Mouse (Mus musculus): ENCODE measurements around the gene Gm3417.
"Not testable (repeated sequence)": the region's sequence is repeated elsewhere in the genome, so short reads cannot be mapped to it uniquely, and the experiment has no call there.

The Gm3417 gene

DNA sequence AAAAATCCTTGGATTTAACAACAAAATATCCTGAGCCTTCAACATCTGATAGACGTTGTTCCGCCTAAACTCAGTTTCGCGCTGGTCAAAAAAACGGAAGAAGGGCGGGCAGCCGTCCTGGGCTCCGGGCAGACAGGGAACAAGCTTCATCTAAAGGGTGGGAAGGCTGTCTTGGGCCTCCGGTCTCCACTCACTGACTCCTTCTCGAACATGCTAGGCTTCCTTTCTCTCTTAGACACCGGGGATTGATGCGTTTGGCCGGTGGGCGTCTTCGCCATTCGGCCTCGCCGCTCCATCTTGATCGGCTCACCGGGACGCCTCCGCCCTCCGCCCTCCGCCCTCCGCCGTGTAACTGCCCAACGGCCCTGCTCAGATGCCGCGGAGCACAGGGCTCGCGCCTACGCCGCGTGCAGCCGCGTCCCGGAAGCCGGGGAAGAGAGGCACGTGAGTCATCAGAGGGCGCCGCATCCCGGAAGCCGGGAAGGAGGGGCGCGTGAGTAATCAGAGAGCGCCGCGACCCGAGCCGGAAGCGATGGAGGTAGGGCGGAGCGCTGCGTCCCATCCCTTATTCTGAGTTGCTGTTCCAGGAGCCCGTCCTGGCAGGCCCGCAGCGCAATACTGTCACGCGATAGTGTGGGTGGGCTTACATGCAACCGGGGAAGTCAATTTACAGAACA lies at the start of gene Gm3417, which contains the start of gene 9030025P20Rik:
Gene Gm3417, minus strand, starts transcription at position 429 of the 677 bp plus-strand sequence.
Gene 9030025P20Rik, plus strand, starts transcription at position 107 of the 677 bp plus-strand sequence.
- not testable (repeated sequence) for DNase-seq

DNA sequence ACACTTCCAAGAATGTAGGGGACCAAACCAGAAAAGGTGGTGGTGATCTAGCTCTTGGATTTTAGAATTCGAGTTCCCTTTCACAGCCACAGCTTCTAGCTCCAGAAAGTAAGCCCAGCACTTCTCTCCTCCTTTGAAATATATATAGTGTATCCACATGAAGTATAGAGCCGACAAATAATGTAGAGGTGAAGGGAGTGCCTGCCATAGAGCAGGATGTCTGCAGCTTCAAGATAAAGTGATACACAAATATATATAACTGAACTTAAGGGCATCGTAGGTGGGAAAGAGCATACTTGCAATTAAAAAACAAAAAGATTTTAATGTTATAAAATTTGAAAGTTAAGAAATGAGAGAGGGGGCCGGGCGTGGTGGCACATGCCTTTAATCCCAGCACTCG lies 46.9 kb upstream of the Gm3417 start:
- not testable (repeated sequence) for DNase-seq

DNA sequence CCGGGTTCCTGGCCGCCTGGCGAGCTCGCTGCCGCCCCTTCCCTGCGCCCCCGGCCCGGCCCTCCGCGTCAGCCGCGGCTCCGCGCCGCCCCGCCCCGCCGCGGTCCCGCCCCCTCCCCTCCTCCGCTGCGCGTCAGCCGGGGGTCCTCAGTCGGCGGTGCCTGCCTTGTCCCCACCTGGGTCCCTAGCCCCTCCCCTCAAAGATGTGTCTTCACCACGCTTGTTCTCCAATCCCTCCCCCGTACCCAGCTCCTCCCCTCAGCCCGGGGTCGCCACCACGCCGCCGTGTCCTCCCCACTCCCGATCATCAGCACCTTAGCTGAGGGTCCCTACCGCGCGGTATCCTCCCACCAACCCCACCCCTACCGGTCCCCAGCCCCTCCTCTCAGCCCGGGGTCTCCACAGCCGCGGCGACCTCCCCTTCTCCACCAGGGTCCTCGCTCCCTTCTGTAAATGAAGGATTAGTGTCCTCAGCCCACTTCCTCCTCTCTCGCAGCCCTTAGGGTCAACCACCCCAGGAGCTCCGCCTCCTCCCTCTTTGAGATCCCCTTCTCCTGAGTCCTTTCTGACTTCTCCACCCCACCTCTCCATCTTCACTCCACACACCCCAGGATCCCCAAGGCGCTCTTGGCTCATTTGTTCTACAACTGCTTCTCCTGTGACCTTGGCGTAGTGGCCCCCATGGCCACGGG lies 46.1 kb upstream of the Gm3417 start:
- DNase-seq = not testable (repeated sequence)

DNA sequence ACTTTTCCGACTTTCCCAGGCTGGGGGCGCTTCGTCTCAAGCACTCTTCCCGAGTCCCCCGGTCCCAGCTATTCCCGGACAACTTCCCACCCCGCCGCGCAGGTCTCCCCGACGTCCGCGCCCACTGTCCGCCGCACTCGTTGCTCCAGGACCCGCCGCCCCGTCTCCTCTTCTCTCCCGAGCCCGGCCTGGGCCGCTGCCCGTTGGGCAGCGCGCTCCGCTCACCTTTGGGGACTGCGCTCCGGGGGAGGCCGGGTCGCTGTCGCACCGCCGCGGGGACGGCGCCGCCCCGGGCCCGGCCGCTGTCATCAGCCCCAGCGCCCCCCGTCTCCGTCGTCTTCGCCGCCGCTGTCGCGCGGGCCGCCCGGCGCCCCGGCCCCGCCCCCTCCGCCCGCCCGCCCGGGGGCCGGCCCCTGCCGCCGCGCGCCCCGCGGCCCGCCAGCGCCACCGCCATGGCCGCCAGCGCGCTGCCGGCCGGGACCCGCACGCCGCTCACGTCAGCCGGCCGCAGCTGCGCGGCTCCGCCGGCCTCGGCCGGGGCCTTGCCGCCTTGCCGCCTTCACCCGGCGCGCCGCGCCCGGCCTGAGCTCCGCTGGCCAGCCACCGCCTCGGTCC lies 45.4 kb upstream of the Gm3417 start:
- not testable (repeated sequence) for DNase-seq

DNA sequence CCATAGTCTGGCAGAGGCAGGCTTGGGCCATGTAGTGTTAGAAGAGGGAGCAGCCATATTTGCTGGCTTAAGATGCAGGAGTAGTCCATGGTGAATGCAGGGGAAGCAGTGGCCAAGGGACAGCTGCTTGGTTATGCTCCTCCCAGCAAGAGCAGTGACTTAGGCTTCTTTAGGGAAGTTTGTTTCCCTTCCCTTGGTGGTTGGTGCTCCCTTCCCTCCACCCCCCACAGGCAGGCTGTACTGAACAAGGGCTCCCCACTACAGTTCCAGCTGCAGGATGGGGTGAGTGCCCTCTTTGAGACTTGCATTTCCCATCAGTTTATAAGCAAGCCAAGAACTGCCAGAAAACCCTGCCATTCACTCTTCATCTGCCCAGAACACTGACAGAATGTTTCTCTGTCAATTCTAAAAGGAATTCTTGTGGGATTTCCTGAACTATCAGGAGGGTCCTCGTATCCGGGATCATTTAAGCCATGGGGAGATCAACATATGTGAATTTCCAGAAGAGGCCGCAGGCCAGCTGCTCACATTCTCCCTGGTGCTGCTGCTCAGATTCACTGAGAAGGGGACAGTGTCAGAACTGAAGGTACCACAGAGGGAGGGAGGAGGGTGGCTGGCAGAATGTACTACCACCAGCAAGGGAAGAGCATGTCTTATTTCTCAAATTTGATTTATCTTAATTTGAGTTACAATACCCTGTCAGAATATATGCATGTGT lies 43.1 kb upstream of the Gm3417 start:
- not testable (repeated sequence) for DNase-seq

DNA sequence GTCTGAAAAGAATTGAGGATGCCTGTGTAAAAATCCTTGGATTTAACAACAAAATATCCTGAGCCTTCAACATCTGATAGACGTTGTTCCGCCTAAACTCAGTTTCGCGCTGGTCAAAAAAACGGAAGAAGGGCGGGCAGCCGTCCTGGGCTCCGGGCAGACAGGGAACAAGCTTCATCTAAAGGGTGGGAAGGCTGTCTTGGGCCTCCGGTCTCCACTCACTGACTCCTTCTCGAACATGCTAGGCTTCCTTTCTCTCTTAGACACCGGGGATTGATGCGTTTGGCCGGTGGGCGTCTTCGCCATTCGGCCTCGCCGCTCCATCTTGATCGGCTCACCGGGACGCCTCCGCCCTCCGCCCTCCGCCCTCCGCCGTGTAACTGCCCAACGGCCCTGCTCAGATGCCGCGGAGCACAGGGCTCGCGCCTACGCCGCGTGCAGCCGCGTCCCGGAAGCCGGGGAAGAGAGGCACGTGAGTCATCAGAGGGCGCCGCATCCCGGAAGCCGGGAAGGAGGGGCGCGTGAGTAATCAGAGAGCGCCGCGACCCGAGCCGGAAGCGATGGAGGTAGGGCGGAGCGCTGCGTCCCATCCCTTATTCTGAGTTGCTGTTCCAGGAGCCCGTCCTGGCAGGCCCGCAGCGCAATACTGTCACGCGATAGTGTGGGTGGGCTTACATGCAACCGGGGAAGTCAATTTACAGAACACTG lies 31.3 kb upstream of the Gm3417 start, which contains the start of gene Gm3435:
Gene Gm3435, plus strand, starts transcription at position 471 of the 708 bp plus-strand sequence.
- not testable (repeated sequence) for DNase-seq

DNA sequence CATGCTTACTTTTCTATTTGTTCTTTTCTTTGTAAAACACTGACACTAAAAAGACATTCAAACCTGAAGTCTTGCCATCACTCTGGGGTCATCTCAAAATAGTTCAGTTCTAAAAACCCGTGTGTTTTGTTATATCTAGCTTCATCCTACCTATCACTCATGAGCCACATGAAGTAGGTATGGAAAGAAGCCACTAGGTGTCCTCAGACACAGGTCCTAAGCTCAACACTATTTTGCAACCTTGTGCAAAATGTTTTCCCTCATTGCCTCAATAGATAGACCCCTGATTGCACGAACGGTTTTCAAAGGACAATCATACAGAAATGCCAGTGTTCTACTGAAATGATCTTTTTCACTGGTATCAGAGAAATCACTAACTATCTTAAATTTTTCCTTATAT lies 30.5 kb upstream of the Gm3417 start:
- not testable (repeated sequence) for DNase-seq

DNA sequence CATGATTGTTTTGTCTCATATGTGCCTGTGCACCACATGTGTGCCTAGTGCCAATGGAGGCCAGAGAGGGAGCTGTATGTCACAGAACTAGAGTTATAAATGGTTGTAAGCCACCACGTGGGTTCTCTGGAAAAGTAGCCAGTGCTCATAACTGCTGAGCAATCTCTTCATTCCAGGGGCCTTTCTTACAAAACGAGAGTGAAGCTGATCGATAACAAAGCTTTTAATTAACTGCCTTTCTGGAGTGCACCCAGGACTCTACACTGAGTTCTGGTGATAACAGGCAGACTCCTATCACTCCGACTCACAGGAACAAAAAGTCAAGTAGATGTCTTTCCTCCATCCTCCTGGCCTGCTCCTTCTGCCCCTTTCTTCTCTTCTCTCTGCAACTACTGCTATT lies 21.5 kb upstream of the Gm3417 start:
- not testable (repeated sequence) for DNase-seq

DNA sequence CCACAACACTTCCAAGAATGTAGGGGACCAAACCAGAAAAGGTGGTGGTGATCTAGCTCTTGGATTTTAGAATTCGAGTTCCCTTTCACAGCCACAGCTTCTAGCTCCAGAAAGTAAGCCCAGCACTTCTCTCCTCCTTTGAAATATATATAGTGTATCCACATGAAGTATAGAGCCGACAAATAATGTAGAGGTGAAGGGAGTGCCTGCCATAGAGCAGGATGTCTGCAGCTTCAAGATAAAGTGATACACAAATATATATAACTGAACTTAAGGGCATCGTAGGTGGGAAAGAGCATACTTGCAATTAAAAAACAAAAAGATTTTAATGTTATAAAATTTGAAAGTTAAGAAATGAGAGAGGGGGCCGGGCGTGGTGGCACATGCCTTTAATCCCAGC lies 15.6 kb upstream of the Gm3417 start:
- DNase-seq = not testable (repeated sequence)

DNA sequence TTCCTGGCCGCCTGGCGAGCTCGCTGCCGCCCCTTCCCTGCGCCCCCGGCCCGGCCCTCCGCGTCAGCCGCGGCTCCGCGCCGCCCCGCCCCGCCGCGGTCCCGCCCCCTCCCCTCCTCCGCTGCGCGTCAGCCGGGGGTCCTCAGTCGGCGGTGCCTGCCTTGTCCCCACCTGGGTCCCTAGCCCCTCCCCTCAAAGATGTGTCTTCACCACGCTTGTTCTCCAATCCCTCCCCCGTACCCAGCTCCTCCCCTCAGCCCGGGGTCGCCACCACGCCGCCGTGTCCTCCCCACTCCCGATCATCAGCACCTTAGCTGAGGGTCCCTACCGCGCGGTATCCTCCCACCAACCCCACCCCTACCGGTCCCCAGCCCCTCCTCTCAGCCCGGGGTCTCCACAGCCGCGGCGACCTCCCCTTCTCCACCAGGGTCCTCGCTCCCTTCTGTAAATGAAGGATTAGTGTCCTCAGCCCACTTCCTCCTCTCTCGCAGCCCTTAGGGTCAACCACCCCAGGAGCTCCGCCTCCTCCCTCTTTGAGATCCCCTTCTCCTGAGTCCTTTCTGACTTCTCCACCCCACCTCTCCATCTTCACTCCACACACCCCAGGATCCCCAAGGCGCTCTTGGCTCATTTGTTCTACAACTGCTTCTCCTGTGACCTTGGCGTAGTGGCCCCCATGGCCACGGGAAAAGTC lies 14.7 kb upstream of the Gm3417 start:
- not testable (repeated sequence) for DNase-seq

DNA sequence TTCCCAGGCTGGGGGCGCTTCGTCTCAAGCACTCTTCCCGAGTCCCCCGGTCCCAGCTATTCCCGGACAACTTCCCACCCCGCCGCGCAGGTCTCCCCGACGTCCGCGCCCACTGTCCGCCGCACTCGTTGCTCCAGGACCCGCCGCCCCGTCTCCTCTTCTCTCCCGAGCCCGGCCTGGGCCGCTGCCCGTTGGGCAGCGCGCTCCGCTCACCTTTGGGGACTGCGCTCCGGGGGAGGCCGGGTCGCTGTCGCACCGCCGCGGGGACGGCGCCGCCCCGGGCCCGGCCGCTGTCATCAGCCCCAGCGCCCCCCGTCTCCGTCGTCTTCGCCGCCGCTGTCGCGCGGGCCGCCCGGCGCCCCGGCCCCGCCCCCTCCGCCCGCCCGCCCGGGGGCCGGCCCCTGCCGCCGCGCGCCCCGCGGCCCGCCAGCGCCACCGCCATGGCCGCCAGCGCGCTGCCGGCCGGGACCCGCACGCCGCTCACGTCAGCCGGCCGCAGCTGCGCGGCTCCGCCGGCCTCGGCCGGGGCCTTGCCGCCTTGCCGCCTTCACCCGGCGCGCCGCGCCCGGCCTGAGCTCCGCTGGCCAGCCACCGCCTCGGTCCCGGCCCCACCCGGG lies 14.0 kb upstream of the Gm3417 start:
- DNase-seq = not testable (repeated sequence)

DNA sequence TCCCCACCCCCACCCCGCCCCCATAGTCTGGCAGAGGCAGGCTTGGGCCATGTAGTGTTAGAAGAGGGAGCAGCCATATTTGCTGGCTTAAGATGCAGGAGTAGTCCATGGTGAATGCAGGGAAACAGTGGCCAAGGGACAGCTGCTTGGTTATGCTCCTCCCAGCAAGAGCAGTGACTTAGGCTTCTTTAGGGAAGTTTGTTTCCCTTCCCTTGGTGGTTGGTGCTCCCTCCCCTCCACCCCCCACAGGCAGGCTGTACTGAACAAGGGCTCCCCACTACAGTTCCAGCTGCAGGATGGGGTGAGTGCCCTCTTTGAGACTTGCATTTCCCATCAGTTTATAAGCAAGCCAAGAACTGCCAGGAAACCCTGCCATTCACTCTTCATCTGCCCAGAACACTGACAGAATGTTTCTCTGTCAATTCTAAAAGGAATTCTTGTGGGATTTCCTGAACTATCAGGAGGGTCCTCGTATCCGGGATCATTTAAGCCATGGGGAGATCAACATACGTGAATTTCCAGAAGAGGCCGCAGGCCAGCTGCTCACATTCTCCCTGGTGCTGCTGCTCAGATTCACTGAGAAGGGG lies 11.6 kb upstream of the Gm3417 start:
- not testable (repeated sequence) for DNase-seq

DNA sequence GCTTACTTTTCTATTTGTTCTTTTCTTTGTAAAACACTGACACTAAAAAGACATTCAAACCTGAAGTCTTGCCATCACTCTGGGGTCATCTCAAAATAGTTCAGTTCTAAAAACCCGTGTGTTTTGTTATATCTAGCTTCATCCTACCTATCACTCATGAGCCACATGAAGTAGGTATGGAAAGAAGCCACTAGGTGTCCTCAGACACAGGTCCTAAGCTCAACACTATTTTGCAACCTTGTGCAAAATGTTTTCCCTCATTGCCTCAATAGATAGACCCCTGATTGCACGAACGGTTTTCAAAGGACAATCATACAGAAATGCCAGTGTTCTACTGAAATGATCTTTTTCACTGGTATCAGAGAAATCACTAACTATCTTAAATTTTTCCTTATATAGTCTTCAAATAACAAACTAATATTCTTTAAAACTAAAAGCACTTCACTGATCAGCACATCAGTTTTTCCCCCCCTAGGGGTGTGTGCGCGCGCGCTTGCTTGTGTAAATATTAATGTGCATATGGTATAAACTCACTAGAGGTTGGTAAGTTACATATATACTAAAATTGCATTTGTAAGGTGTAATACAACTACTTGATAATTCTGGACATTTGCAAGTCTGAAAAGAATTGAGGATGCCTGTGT lies 750 bp downstream of the Gm3417 start:
- not testable (repeated sequence) for DNase-seq

DNA sequence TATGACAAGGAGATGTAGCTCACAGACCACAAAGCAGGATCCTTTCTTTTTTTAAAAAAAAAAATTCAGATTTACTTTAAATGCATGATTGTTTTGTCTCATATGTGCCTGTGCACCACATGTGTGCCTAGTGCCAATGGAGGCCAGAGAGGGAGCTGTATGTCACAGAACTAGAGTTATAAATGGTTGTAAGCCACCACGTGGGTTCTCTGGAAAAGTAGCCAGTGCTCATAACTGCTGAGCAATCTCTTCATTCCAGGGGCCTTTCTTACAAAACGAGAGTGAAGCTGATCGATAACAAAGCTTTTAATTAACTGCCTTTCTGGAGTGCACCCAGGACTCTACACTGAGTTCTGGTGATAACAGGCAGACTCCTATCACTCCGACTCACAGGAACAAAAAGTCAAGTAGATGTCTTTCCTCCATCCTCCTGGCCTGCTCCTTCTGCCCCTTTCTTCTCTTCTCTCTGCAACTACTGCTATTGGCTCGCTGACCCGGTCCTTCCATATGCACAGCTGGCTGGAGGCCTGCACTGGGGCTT lies 10.1 kb downstream of the Gm3417 start:
- DNase-seq = not testable (repeated sequence)

DNA sequence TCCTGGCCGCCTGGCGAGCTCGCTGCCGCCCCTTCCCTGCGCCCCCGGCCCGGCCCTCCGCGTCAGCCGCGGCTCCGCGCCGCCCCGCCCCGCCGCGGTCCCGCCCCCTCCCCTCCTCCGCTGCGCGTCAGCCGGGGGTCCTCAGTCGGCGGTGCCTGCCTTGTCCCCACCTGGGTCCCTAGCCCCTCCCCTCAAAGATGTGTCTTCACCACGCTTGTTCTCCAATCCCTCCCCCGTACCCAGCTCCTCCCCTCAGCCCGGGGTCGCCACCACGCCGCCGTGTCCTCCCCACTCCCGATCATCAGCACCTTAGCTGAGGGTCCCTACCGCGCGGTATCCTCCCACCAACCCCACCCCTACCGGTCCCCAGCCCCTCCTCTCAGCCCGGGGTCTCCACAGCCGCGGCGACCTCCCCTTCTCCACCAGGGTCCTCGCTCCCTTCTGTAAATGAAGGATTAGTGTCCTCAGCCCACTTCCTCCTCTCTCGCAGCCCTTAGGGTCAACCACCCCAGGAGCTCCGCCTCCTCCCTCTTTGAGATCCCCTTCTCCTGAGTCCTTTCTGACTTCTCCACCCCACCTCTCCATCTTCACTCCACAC lies 16.9 kb downstream of the Gm3417 start:
- not testable (repeated sequence) for DNase-seq

DNA sequence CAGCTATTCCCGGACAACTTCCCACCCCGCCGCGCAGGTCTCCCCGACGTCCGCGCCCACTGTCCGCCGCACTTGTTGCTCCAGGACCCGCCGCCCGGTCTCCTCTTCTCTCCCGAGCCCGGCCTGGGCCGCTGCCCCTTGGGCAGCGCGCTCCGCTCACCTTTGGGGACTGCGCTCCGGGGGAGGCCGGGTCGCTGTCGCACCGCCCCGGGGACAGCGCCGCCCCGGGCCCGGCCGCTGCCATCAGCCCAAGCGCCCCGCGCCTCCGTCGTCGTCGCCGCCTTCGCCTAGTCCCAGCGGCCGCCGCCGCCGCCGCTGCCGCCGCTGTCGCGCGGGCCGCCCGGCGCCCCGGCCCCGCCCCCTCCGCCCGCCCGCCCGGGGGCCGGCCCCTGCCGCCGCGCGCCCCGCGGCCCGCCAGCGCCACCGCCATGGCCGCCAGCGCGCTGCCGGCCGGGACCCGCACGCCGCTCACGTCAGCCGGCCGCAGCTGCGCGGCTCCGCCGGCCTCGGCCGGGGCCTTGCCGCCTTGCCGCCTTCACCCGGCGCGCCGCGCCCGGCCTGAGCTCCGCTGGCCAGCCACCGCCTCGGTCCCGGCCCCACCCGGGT lies 17.5 kb downstream of the Gm3417 start, which contains the start of gene Phf10:
Gene Phf10, minus strand, starts transcription at position 323 of the 606 bp plus-strand sequence.
- peak; percentile 38 for DNase-seq

DNA sequence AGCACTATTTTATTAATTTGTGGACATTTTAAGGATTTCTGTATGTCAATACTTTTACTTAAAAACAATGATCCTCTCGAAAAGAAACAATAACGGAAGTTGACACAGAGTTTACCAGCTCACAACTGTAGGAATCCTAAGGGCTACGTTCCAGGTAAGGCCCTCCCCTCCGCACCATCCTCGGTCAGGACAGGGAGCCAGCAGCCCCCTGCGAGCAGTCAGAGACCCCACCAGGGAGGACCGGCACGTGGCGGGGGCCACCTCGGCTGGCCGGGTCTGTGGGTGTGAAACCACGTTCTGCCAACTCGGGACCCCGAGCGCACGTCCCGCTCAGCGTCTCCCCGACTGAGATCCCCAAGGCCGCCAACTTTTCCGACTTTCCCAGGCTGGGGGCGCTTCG lies 18.1 kb downstream of the Gm3417 start:
- peak; percentile 32 for DNase-seq

DNA sequence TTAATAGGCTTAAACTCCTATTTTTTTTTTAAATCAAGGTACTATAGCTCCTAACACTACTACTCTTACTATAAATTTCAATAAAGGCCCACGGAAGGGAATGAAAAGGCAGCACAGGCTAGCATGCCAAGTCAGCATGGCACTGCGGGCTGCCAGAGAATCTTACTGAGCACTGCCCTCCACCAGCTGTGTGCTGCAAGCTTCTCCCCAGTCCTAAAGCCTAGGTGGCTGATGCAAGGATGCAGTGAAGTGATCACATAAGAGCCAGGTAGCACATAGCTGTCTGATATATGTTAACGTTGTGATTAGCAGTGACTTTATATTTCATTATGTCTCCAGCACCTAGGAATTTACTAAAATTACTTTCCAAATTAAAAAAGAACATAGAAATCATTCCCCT lies 18.6 kb downstream of the Gm3417 start:
- no peak for DNase-seq

All from cerebellum, adult 11 months (tissue).